Mouse (Mus musculus) MEL (cell line): ENCODE results near the gene Ildr1. TPM values are rescaled to one million over a fixed set of nuclear protein-coding genes. Genes with fewer than 3 reads are reported as not detected.

Source experiments
- DNase-seq: peaks from one replicate; pipeline ENCODE4 v3.0.0; 2011; ENCODE audit warnings: low read depth, low spot score
- H3K27ac ChIP-seq: 2 replicates; pipeline ENCODE4 v1.5.1; 2012; ENCODE audit warnings: low read depth, mild to moderate bottlenecking, control low read depth, low read length, moderate library complexity; ENCODE audit not compliant: control insufficient read depth
- H3K27me3 ChIP-seq, 2 experiments: fragments of 150-350 bp in 1 of 2; sonication (generic) in 1 of 2; 2 replicates each; pipeline ENCODE4 v1.6.1; 2012; ENCODE audit warnings: low read length in 2 of 2, mild to moderate bottlenecking in 2 of 2, improper control_type of control experiment in 1 of 2, moderate library complexity in 1 of 2; ENCODE audit not compliant: insufficient read depth in 2 of 2, control insufficient read depth in 1 of 2
- H3K36me3 ChIP-seq, 2 experiments: 2 replicates each; pipeline ENCODE4 v1.6.1; 2012 to 2014; ENCODE audit warnings: low read length in 2 of 2, improper control_type of control experiment in 1 of 2, inconsistent platforms in 1 of 2, mild to moderate bottlenecking in 1 of 2; ENCODE audit not compliant: insufficient read depth in 2 of 2, control insufficient read depth in 1 of 2
- H3K4me1 ChIP-seq, 2 experiments: fragments of 150-350 bp in 1 of 2; sonication (generic) in 1 of 2; 2 replicates each; pipeline ENCODE4 v1.6.1; 2012; ENCODE audit warnings: low read length in 2 of 2, improper control_type of control experiment in 1 of 2, mild to moderate bottlenecking in 1 of 2; ENCODE audit not compliant: insufficient read depth in 2 of 2, control insufficient read depth in 1 of 2
- H3K4me3 ChIP-seq, 2 experiments: fragments of 150-350 bp in 1 of 2; sonication (generic) in 1 of 2; 2 replicates each; pipeline ENCODE4 v1.5.1; 2012; ENCODE audit warnings: low read depth in 2 of 2, low read length in 2 of 2, mild to moderate bottlenecking in 2 of 2, moderate library complexity in 2 of 2, control low read depth in 1 of 2, improper control_type of control experiment in 1 of 2; ENCODE audit not compliant: control insufficient read depth in 1 of 2, insufficient read depth in 1 of 2
- H3K79me2 ChIP-seq: 2 replicates; pipeline ENCODE4 v1.6.1; 2012; ENCODE audit warnings: mild to moderate bottlenecking, low read length, moderate library complexity; ENCODE audit not compliant: control insufficient read depth, poor library complexity, insufficient read depth
- H3K9ac ChIP-seq: 2 replicates; pipeline ENCODE4 v1.6.1; 2012; ENCODE audit warnings: low read depth, mild to moderate bottlenecking, control low read depth, low read length, moderate library complexity; ENCODE audit not compliant: control insufficient read depth, poor library complexity, severe bottlenecking
- H3K9me3 ChIP-seq: fragments of 150-350 bp; sonication (generic); replicated peaks from 2 replicates; pipeline ENCODE4 v1.6.1; 2012; ENCODE audit warnings: mild to moderate bottlenecking, low read length, improper control_type of control experiment, moderate library complexity; ENCODE audit not compliant: insufficient read depth
- CHD1 ChIP-seq: IDR thresholded peaks from 2 replicates; pipeline ENCODE4 v1.6.1; 2012; ENCODE audit warnings: low read depth, mild to moderate bottlenecking, inconsistent platforms, low read length, improper control_type of control experiment
- CTCF ChIP-seq, 3 experiments: IDR thresholded peaks in 2 of 3; conservative IDR thresholded peaks in 1 of 3; 2 replicates each; pipeline ENCODE4 v1.5.1; 2011 to 2012; ENCODE audit warnings: low read length in 3 of 3, low read depth in 2 of 3, mild to moderate bottlenecking in 2 of 3, improper control_type of control experiment in 1 of 3, inconsistent platforms in 1 of 3, mixed read lengths in 1 of 3, moderate library complexity in 1 of 3; ENCODE audit not compliant: control insufficient read depth in 1 of 3, insufficient read depth in 1 of 3, poor library complexity in 1 of 3, severe bottlenecking in 1 of 3
- E2F4 ChIP-seq: IDR thresholded peaks from 2 replicates; pipeline ENCODE4 v1.6.1; 2011; ENCODE audit warnings: low read depth, low read length, improper control_type of control experiment, borderline replicate concordance
- ETS1 ChIP-seq: IDR thresholded peaks from 2 replicates; pipeline ENCODE4 v1.6.1; 2012; ENCODE audit warnings: low read depth, mild to moderate bottlenecking, inconsistent platforms, low read length, improper control_type of control experiment, moderate library complexity
- JUND ChIP-seq: IDR thresholded peaks from 2 replicates; pipeline ENCODE4 v1.6.1; 2011; ENCODE audit warnings: low read depth, mild to moderate bottlenecking, improper control_type of control experiment, low read length
- MAZ ChIP-seq: IDR thresholded peaks from 2 replicates; pipeline ENCODE4 v1.6.1; 2012; ENCODE audit warnings: low read depth, mild to moderate bottlenecking, inconsistent platforms, low read length, improper control_type of control experiment
- MEF2A ChIP-seq: IDR thresholded peaks from 2 replicates; pipeline ENCODE4 v1.6.1; 2014; ENCODE audit warnings: low read depth, mild to moderate bottlenecking, inconsistent platforms, low read length, improper control_type of control experiment; ENCODE audit not compliant: poor library complexity, insufficient replicate concordance, severe bottlenecking; ENCODE audit errors: extremely low read depth
- MXI1 ChIP-seq: IDR thresholded peaks from 2 replicates; pipeline ENCODE4 v1.6.1; 2011; ENCODE audit warnings: mild to moderate bottlenecking, low read depth, low read length, improper control_type of control experiment
- MYB ChIP-seq: IDR thresholded peaks from 2 replicates; pipeline ENCODE4 v1.6.1; 2011; ENCODE audit warnings: mild to moderate bottlenecking, low read depth, low read length, improper control_type of control experiment
- NELFE ChIP-seq: IDR thresholded peaks from 2 replicates; pipeline ENCODE4 v1.6.1; 2011; ENCODE audit warnings: low read depth, low read length, improper control_type of control experiment
- NRF1 ChIP-seq: IDR thresholded peaks from 2 replicates; pipeline ENCODE4 v1.6.1; 2014; ENCODE audit warnings: low read depth, mild to moderate bottlenecking, inconsistent platforms, low read length, improper control_type of control experiment, moderate library complexity; ENCODE audit not compliant: poor library complexity, insufficient read depth, severe bottlenecking
- POLR2AphosphoS2 ChIP-seq: IDR thresholded peaks from 2 replicates; pipeline ENCODE4 v1.6.1; 2011; ENCODE audit warnings: low read length, improper control_type of control experiment
- RAD21 ChIP-seq: IDR thresholded peaks from 2 replicates; pipeline ENCODE4 v1.6.1; 2011; ENCODE audit warnings: mild to moderate bottlenecking, low read depth, low read length, improper control_type of control experiment
- RCOR1 ChIP-seq: IDR thresholded peaks from 2 replicates; pipeline ENCODE4 v1.6.1; 2012; ENCODE audit warnings: low read depth, mild to moderate bottlenecking, inconsistent platforms, low read length, improper control_type of control experiment
- SIN3A ChIP-seq: IDR thresholded peaks from 2 replicates; pipeline ENCODE4 v1.6.1; 2012; ENCODE audit warnings: low read length, improper control_type of control experiment, inconsistent platforms
- SMC3 ChIP-seq: IDR thresholded peaks from 2 replicates; pipeline ENCODE4 v1.6.1; 2011; ENCODE audit warnings: low read depth, low read length, improper control_type of control experiment
- TAL1 ChIP-seq: IDR thresholded peaks from 2 replicates; pipeline ENCODE4 v1.6.1; 2012; ENCODE audit warnings: mild to moderate bottlenecking, inconsistent platforms, low read length, moderate library complexity, mixed read lengths
- TBP ChIP-seq: IDR thresholded peaks from 2 replicates; pipeline ENCODE4 v1.8.0; 2011; ENCODE audit warnings: low read depth, low read length, improper control_type of control experiment
- UBTF ChIP-seq: IDR thresholded peaks from 2 replicates; pipeline ENCODE4 v1.6.1; 2012; ENCODE audit warnings: low read depth, mild to moderate bottlenecking, inconsistent platforms, low read length, improper control_type of control experiment, moderate library complexity, borderline replicate concordance; ENCODE audit not compliant: insufficient read depth
- polyA plus RNA-seq, 2 experiments: library from polyadenylated mRNA; stranded (reverse) in 1 of 2; unstranded in 1 of 2; fragments of >175 nt in 1 of 2; fragments of >200 nt in 1 of 2; gene quantifications; 2 replicates each; pipeline versions ENCODE4 v1.2.1 to v1.2.4; 2012; ENCODE audit warnings: low replicate concordance in 2 of 2, low read depth in 1 of 2; ENCODE audit not compliant: insufficient read length in 2 of 2, insufficient read depth in 1 of 2, missing spikeins in 1 of 2
- total RNA-seq: library from RNA; depleted of rRNA; stranded (reverse); fragments of 300-350 nt; gene quantifications from 2 replicates; pipeline ENCODE4 v1.2.3, GENCODE M21; 2012

Gene Ildr1
- total and polyA plus RNA-seq, 3 experiments, result not detected

DNA sequence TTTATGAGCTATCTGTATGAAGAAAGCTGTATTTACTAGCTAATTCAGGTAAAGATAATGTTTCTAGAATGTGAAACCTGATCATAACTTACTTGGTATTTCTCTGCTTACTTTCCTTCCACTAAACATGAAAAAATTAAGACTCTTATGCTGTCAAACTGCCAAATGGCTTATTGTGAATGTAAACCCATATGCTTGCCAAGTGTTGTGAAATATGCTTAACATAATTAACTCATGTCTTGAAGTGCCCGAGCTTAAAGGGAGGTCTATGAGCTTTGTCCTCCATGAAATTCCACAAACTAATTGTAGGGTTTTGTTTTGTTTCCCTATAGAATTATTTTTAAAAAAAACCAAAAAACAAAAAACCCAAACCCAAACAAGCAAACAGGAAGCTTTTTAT is 40.0 kb downstream of the Ildr1 start:
- Histone ChIP-seq H3K4me1 (no peaks in the 10 kb centered on the region), H3K27me3 (no peaks in the 10 kb centered on the region; a peak in 1 of 4 replicates)
- TF ChIP-seq SMC3 (no peak), NELFE (no peak), SIN3A (no peak), RCOR1 (no peak), CHD1 (no peak)

DNA sequence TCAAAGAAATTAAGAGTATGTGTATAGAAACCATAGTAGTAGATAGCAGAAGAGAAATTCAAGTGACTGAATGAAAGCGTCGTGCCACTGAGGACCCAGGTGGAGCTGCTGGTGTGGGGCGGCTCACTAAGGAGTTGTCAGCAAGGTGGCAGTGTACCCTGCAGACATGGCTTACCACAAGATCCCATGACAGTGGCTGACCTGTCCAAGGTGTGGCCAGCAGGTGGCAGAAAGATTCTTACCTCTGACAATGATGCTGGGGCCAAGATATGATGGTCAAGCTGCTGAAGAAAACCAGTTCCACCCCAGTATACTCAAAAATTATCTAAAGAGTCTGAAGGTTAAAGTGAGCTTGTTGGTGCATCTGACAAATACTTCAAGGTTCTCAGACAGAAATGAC is 41.6 kb downstream of the Ildr1 start:
- Histone ChIP-seq H3K36me3 (no peaks in the 10 kb centered on the region), H3K9me3 (no peaks in the 10 kb centered on the region), H3K4me1 (no peaks in the 10 kb centered on the region)
- TF ChIP-seq ETS1 (no peak), RCOR1 (no peak), E2F4 (no peak), JUND (no peak), POLR2AphosphoS2 (no peak), MAZ (no peak), NRF1 (no peak), SIN3A (no peak)
- TF ChIP-seq, all 39 proteins: peak for 0
- no peak overlapping the region for H3K27ac ChIP-seq
- H3K27me3 ChIP-seq, result no peaks in the 10 kb centered on the region; a peak in 1 of 4 replicates
- H3K4me3 ChIP-seq, result no peak overlapping the region
- DNase-seq, result no peak
- no peak overlapping the region for H3K9ac ChIP-seq
- H3K79me2 ChIP-seq, result no peaks in the 10 kb centered on the region

More for the DNA sequence above, 40.0 kb downstream of the Ildr1 start:
- Histone ChIP-seq H3K36me3 (no peaks in the 10 kb centered on the region), H3K9me3 (no peaks in the 10 kb centered on the region), H3K4me3 (no peak overlapping the region), H3K27ac (no peak overlapping the region), H3K79me2 (no peaks in the 10 kb centered on the region), H3K9ac (no peak overlapping the region)
- no peak for DNase-seq

DNA sequence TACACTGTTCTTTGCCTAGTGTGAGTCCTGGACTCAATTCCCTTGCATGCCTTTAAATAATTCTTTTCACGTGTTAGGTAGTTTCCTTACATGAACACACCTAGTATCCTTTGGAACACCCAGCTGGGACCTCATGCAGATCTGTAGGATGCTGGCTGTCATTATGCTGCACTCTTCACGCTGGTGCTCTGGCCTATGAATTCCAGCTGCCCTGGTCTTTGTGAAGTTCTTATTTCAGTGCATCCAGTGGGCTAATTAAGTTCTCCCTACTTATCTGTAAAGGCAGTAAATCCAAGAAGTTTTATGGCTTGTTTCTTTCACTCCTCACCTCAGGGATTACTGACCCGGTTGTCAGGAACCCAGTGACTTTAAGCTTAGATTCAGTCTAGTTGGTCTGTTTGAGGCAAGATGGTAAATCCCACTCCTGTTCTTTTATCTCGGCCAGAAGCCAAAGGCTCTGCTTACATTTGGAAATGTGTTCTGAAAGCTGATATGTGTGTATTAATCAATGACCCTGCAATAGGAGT is 45.7 kb downstream of the Ildr1 start:
- TF ChIP-seq TBP, result no peak
- TF ChIP-seq ETS1, result no peak
- no peak for TF ChIP-seq MXI1
- no peak for TF ChIP-seq UBTF
- TF ChIP-seq CTCF (IDR thresholded peaks at IDR 0.05 in 2 of 3, conservative IDR thresholded peaks at IDR 0.05 in 1 of 3; ENCODE audit: control insufficient read depth in 1 of 3, insufficient read depth in 1 of 3, low read depth in 2 of 3, low read length in 3 of 3, poor library complexity in 1 of 3, severe bottlenecking in 1 of 3), result no peak
- no peak for TF ChIP-seq TAL1
- TF ChIP-seq MEF2A, result no peak
- TF ChIP-seq NELFE, result no peak
- no peak for TF ChIP-seq RAD21
- no peak for TF ChIP-seq MYB
- Histone ChIP-seq H3K9ac (no peak overlapping the region), H3K9me3 (no peaks in the 10 kb centered on the region), H3K27me3 (no peaks in the 10 kb centered on the region; a peak in 2 of 4 replicates), H3K79me2 (no peaks in the 10 kb centered on the region), H3K36me3 (no peaks in the 10 kb centered on the region), H3K4me1 (no peaks in the 10 kb centered on the region), H3K27ac (no peak overlapping the region), H3K4me3 (no peak overlapping the region)
- no peak for DNase-seq
